Mouse (Mus musculus) heart, postnatal 0 days (tissue): ENCODE data around the gene Arpp21.

Experiments used
- CTCF ChIP-seq: IDR thresholded peaks from 2 replicates; pipeline ENCODE4 v1.5.1; 2016; ENCODE audit warnings: antibody characterized with exemption, control low read depth, low read depth
- EP300 ChIP-seq: IDR thresholded peaks from 2 replicates; pipeline ENCODE4 v1.6.1; 2016; ENCODE audit warnings: antibody characterized with exemption, low read depth

DNA sequence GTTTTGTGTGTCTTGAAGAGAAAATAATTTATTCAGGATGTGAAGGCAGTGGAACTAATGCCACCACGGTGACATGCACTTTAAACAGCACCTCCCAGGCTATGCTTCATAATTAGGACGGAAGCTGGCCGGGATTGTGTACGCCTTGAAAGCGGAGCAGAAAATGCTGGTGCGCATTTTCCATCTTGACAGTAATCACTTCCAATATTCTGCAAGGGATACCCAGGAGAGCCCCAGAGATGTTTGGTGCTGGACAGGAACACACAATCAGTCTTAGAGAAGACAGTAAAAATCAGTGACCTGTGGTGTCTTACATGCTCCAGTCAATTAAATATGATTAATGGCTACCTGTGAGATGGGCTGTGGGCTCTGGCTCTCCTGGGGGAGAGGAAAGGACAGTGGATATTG lies 112.3 kb downstream of the Arpp21 start:
- TF ChIP-seq CTCF (no peak), EP300 (no peak)
